Comparison of ENCODE assay signal across 8 mouse cellular contexts in the genomic region with DNA sequence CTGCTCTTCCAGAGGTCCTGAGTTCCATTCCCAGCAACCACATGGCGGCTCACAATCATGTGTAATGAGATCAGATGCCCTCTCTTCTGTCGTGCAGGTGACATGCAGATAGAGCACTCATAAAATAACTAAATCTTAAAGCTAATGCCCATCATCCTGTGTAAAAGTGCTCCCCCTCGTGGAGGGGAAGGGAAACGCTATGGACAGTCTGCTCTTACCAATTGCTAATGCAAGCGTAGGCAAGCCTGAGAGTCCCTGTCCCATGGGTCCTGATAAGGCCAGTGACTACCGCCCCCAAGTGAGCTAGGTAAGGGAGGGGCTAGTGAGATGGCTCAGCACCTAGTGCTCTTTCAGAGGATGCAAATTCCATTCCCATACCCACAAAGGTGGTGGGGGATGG. TPM values are rescaled to one million over a fixed set of nuclear protein-coding genes. Genes with fewer than 3 reads are reported as not detected.
A peak's percentile ranks its signal among the peaks of the same experiment; 100 is the strongest.
DNase-seq lines count a peak whose midpoint lies in the region; TF ChIP-seq lines count a peak whose summit lies in the region.

No protein-coding gene starts in this region.

- H3K9me3 ChIP-seq in embryonic facial prominence, embryonic 10.5 days = no peaks in the 10 kb centered on the region

- H3K27ac ChIP-seq in gastrocnemius, adult 2 months = no peak overlapping the region
- no peak overlapping the region for H3K27ac ChIP-seq in embryonic facial prominence, embryonic 10.5 days (replicated peaks)

- intact Hi-C loops in gastrocnemius, adult 2 months (cut with DNase I) = loop anchor here (2.0 to 5.0 kb wide), 2 partner anchors 47 to 178 kb away; no protein-coding TSS in a partner anchor
- intact Hi-C loops in gastrocnemius, postnatal 14 days (cut with DNase I; ENCODE audit: low total_unique reads) = loop anchor here (5.0 to 10.0 kb wide), 2 partner anchors 47 to 174 kb away; no protein-coding TSS in a partner anchor

- peak; percentile 90 for TF ChIP-seq CTCF in gastrocnemius, adult 2 months (IDR thresholded peaks at IDR 0.05)

- no peaks in the 10 kb centered on the region for H3K27me3 ChIP-seq in embryonic facial prominence, embryonic 10.5 days (replicated peaks; ENCODE audit: low read depth, poor library complexity, severe bottlenecking)

- no peak overlapping the region for H3K4me3 ChIP-seq in gastrocnemius, adult 2 months
- no peak overlapping the region for H3K4me3 ChIP-seq in embryonic facial prominence, embryonic 10.5 days

- DNase-seq in gastrocnemius, adult 2 months = peak; percentile 76
- DNase-seq in gastrocnemius, postnatal 14 days = no peak
- peak; percentile 85 for DNase-seq in A20 (ENCODE audit: low read depth, low spot score)
- peak; percentile 70 to 74 for DNase-seq in adrenal gland, adult 18-20 months (ENCODE audit: low spot score in 2 of 2)
- DNase-seq in embryonic facial prominence, embryonic 10.5 days (ENCODE audit: low spot score) = peak; percentile 70
- DNase-seq in kidney, postnatal 25 days = peak; percentile 79 to 84
- DNase-seq in mesoderm, embryonic 11.5 days (ENCODE audit: low read depth, low spot score) = peak; percentile 75
- peak; percentile 70 for DNase-seq in urinary bladder, postnatal 25 days (ENCODE audit: low spot score)

- peaks cover 14% of the 10 kb centered on the region for H3K4me1 ChIP-seq in embryonic facial prominence, embryonic 10.5 days

- H3K36me3 ChIP-seq in embryonic facial prominence, embryonic 10.5 days (replicated peaks) = peaks cover 71% of the 10 kb centered on the region

- 22% methylated on average over 6 of the region's 6 CpGs for WGBS in embryonic facial prominence, embryonic 10.5 days

RNA-seq across cellular contexts. Expression of gene Egfl8, which starts 3.2 kb away (rescaled TPM):
- total RNA-seq in gastrocnemius, adult 2 months (2021) = 1 to 10 TPM; 1.5 to 1.9 TPM
- total RNA-seq in gastrocnemius, postnatal 14 days (2021) = 10 to 100 TPM in 1 of 2 experiments, 1 to 10 TPM in 1; 5.4 to 11.1 TPM
- total RNA-seq in adrenal gland, adult 18-20 months (2021) = 1 to 10 TPM; 1.9 to 3.9 TPM
- 4.0 and 4.2 TPM in 2 replicates for polyA plus RNA-seq in embryonic facial prominence, embryonic 10.5 days (2016; fragmentation: Nextera tagmentation; extraction: Ambion mirVana)

RNA-seq across cellular contexts. Expression of gene Ppt2, which starts 9.3 kb away (rescaled TPM):
- total RNA-seq in gastrocnemius, adult 2 months (2021) = 10 to 100 TPM; 40.5 to 42.2 TPM
- 10 to 100 TPM; 35.7 to 38.9 TPM for total RNA-seq in gastrocnemius, postnatal 14 days (2021)
- total RNA-seq in adrenal gland, adult 18-20 months (2021) = 10 to 100 TPM; 56.9 to 71.5 TPM
- polyA plus RNA-seq in embryonic facial prominence, embryonic 10.5 days (2016; fragmentation: Nextera tagmentation; extraction: Ambion mirVana) = 18.6 and 19.5 TPM in 2 replicates

RNA-seq across cellular contexts. Expression of gene Prrt1, which starts 10.3 kb away (rescaled TPM):
- total RNA-seq in gastrocnemius, adult 2 months (2021) = under 1 TPM; 0.28 to 0.36 TPM
- total RNA-seq in gastrocnemius, postnatal 14 days (2021) = under 1 TPM; 0.27 to 0.47 TPM
- total RNA-seq in adrenal gland, adult 18-20 months (2021) = 10 to 100 TPM; 10.4 to 17.9 TPM
- 0.12 and 0.18 TPM in 2 replicates for polyA plus RNA-seq in embryonic facial prominence, embryonic 10.5 days (2016; fragmentation: Nextera tagmentation; extraction: Ambion mirVana)

RNA-seq across cellular contexts. Expression of gene Agpat1, which starts 14.9 kb away (rescaled TPM):
- 10 to 100 TPM; 75.6 to 75.7 TPM for total RNA-seq in gastrocnemius, adult 2 months (2021)
- 10 to 100 TPM; 38.8 to 39.1 TPM for total RNA-seq in gastrocnemius, postnatal 14 days (2021)
- total RNA-seq in adrenal gland, adult 18-20 months (2021) = 100 to 1,000 TPM; 106 to 112 TPM
- 51.3 and 56.1 TPM in 2 replicates for polyA plus RNA-seq in embryonic facial prominence, embryonic 10.5 days (2016; fragmentation: Nextera tagmentation; extraction: Ambion mirVana)

RNA-seq across cellular contexts. Expression of gene Rnf5, which starts 15.5 kb away (rescaled TPM):
- total RNA-seq in gastrocnemius, adult 2 months (2021) = 10 to 100 TPM; 16.8 to 24.0 TPM
- total RNA-seq in gastrocnemius, postnatal 14 days (2021) = 10 to 100 TPM; 17.1 to 18.6 TPM
- total RNA-seq in adrenal gland, adult 18-20 months (2021) = 10 to 100 TPM; 71.8 to 86.7 TPM
- polyA plus RNA-seq in embryonic facial prominence, embryonic 10.5 days (2016; fragmentation: Nextera tagmentation; extraction: Ambion mirVana) = 165 and 172 TPM in 2 replicates

Comparison
In these comparisons a context has a peak if more than half of its experiments do, and no peak if none do; other contexts are left out.
1. RNA of gene Prrt1, which starts 10.3 kb away (total RNA-seq): 10.4 to 17.9 TPM in adrenal gland, adult 18-20 months; 0.27 to 0.47 TPM in gastrocnemius, postnatal 14 days and 0.28 to 0.36 TPM in gastrocnemius, adult 2 months; every median in the first group is over 4 times any median in the second.